Mouse (Mus musculus) regulatory T cell (primary cell): Measurements from ENCODE around the gene Large1.
"Not testable (repeated sequence)": the region's sequence is repeated elsewhere in the genome, so short reads cannot be mapped to it uniquely, and the experiment has no call there.

Source experiments
- in situ Hi-C: fragments of 300-600 bp; cut with MboI, MseI; formaldehyde crosslinking; loops from one replicate; pipeline ENCODE4 v1.15.1; 2025; ENCODE audit warnings: high pct_unique_total_duplicates

Large1 gene

GRCm38 (mm10) chr8:73029787-73030186 is 323.6 kb downstream of the Large1 start:
- in situ Hi-C loops, result no loop called here

- in situ Hi-C loops, result no loop called here
These were observed 335.1 kb downstream of the Large1 start for GRCm38 (mm10) chr8:73018241-73018640.

- in situ Hi-C loops, result no loop called here
These were observed 335.7 kb downstream of the Large1 start for GRCm38 (mm10) chr8:73017601-73018000.

- in situ Hi-C loops, result no loop called here
These were observed 337.0 kb downstream of the Large1 start for GRCm38 (mm10) chr8:73016303-73016702.

- in situ Hi-C loops, result no loop called here
These were observed 345.9 kb downstream of the Large1 start for GRCm38 (mm10) chr8:73007489-73007888.

GRCm38 (mm10) chr8:73003858-73004257 is 349.5 kb downstream of the Large1 start:
- in situ Hi-C loops, result no loop called here

GRCm38 (mm10) chr8:72993831-72994230 is 359.5 kb downstream of the Large1 start:
- in situ Hi-C loops, result no loop called here

GRCm38 (mm10) chr8:72990425-72990824 is 362.9 kb downstream of the Large1 start:
- in situ Hi-C loops, result no loop called here

GRCm38 (mm10) chr8:72982832-72983231 is 370.5 kb downstream of the Large1 start:
- in situ Hi-C loops, result no loop called here

GRCm38 (mm10) chr8:72955074-72955473 is 398.3 kb downstream of the Large1 start:
- in situ Hi-C loops, result no loop called here

- in situ Hi-C loops, result not testable (repeated sequence)
These were observed 411.9 kb downstream of the Large1 start for GRCm38 (mm10) chr8:72941393-72941792.

GRCm38 (mm10) chr8:72919182-72919902 is 434.0 kb downstream of the Large1 start:
- in situ Hi-C loops, result no loop called here

- in situ Hi-C loops, result no loop called here
These were observed 447.8 kb downstream of the Large1 start for GRCm38 (mm10) chr8:72905491-72905890.

GRCm38 (mm10) chr8:72901591-72901990 is 451.7 kb downstream of the Large1 start:
- in situ Hi-C loops, result no loop called here

GRCm38 (mm10) chr8:72899321-72899720 is 454.0 kb downstream of the Large1 start:
- in situ Hi-C loops, result no loop called here

GRCm38 (mm10) chr8:72883033-72883432 is 470.3 kb downstream of the Large1 start:
- in situ Hi-C loops, result no loop called here

GRCm38 (mm10) chr8:72873411-72873810 is 479.9 kb downstream of the Large1 start:
- in situ Hi-C loops, result no loop called here

- in situ Hi-C loops, result no loop called here
These were observed 506.5 kb downstream of the Large1 start for GRCm38 (mm10) chr8:72846881-72847280.

GRCm38 (mm10) chr8:72835863-72836262 is 517.5 kb downstream of the Large1 start:
- in situ Hi-C loops, result no loop called here

- in situ Hi-C loops, result no loop called here
These were observed 520.2 kb downstream of the Large1 start for GRCm38 (mm10) chr8:72833112-72833511.

- in situ Hi-C loops, result no loop called here
These were observed 521.0 kb downstream of the Large1 start for GRCm38 (mm10) chr8:72832371-72832770.

- in situ Hi-C loops, result no loop called here
These were observed 535.5 kb downstream of the Large1 start for GRCm38 (mm10) chr8:72817655-72818349.

- in situ Hi-C loops, result no loop called here
These were observed 536.7 kb downstream of the Large1 start for GRCm38 (mm10) chr8:72816679-72817078.
